8 mouse cellular contexts compared by ENCODE assay signal in genomic region chrX:36328271-36329039, GRCm38 (mm10). TPM values are rescaled to one million over a fixed set of nuclear protein-coding genes. Genes with fewer than 3 reads are reported as not detected.
A peak's percentile ranks its signal among the peaks of the same experiment; 100 is the strongest.
DNase-seq lines count a peak whose midpoint lies in the region; ATAC-seq and TF ChIP-seq lines count a peak whose summit lies in the region.

TSS of gene Lonrf3 (plus strand) at chrX:36328353.

- peak; percentile 74 to 78 for DNase-seq in cerebellum, postnatal 36 days
- peak; percentile 84 for DNase-seq in gastrocnemius, adult 2 months
- DNase-seq in layer of hippocampus, postnatal 36 days, result peak; percentile 74 to 76
- peak; percentile 78 for DNase-seq in lung, postnatal 10 days
- DNase-seq in ovary, postnatal 10 days (ENCODE audit: low spot score), result peak; percentile 49
- peak; percentile 54 for DNase-seq in urinary bladder, adult 2 months (ENCODE audit: low spot score)

- H3K4me3 ChIP-seq in gastrocnemius, adult 2 months, result peak within 1 kb of the TSS; percentile 80
- peak within 1 kb of the TSS; percentile 49 for H3K4me3 ChIP-seq in hindbrain, embryonic 15.5 days

- H3K27me3 ChIP-seq in hindbrain, embryonic 15.5 days, result no peaks in the 10 kb centered on the region

- H3K27ac ChIP-seq in gastrocnemius, adult 2 months, result peak within 1 kb of the TSS; percentile 72
- H3K27ac ChIP-seq in hindbrain, embryonic 15.5 days (replicated peaks), result no peak within 1 kb of the TSS

- peak within 1 kb of the TSS; percentile 94 for H3K4me2 ChIP-seq in hindbrain, embryonic 15.5 days

- peaks cover 10% of the 10 kb centered on the region; the same call in 1 of the 2 replicates for H3K4me1 ChIP-seq in hindbrain, embryonic 15.5 days (replicated peaks)

- intact Hi-C loops in gastrocnemius, adult 2 months (cut with DNase I), result loop anchor here (5.0 kb wide), 1 partner anchor 101 kb away; no protein-coding TSS in a partner anchor

- TF ChIP-seq CTCF in gastrocnemius, adult 2 months (IDR thresholded peaks at IDR 0.05), result no peak

- WGBS in hindbrain, embryonic 15.5 days, result 23% methylated on average over 68 of the region's 68 CpGs

- H3K9ac ChIP-seq in hindbrain, embryonic 15.5 days, result no peak within 1 kb of the TSS; the same call in none of the 2 replicates

- no peaks in the 10 kb centered on the region for H3K9me3 ChIP-seq in hindbrain, embryonic 15.5 days

- peak; percentile 81 for ATAC-seq in activated CD4-positive, CD25-positive, alpha-beta regulatory T cell, adult 4 months
- peak; percentile 80 for ATAC-seq in hindbrain, embryonic 15.5 days (ENCODE audit: low FRiP score, low read depth)

- H3K36me3 ChIP-seq in hindbrain, embryonic 15.5 days, result no peaks in the 10 kb centered on the region

RNA-seq across cellular contexts. Expression of gene Lonrf3, which starts in this region (rescaled TPM):
- polyA plus RNA-seq in activated CD4-positive, CD25-positive, alpha-beta regulatory T cell, adult 4 months (2017; shearing (Covaris generic)), result not detected
- 1 to 10 TPM; 1.4 to 1.6 TPM for total RNA-seq in gastrocnemius, adult 2 months (2021)
- 0.34 and 0.41 TPM in 2 replicates for polyA plus RNA-seq in hindbrain, embryonic 15.5 days (2015; fragmentation: Nextera tagmentation; extraction: Ambion mirVana)
- 10 to 100 TPM; 26.0 to 29.2 TPM for total RNA-seq in layer of hippocampus, postnatal 36 days (2021)
- 2.1 and 2.2 TPM in 2 replicates for polyA plus RNA-seq in urinary bladder, adult 2 months (2012; rRNA removed)

Comparison
In these comparisons a context has a peak if more than half of its experiments do, and no peak if none do; other contexts are left out.
1. RNA of gene Lonrf3 (total RNA-seq): 26.0 to 29.2 TPM in layer of hippocampus, postnatal 36 days; 1.4 to 1.6 TPM in gastrocnemius, adult 2 months; every median in the first group is over 10 times any median in the second.
2. Peak in ATAC-seq in activated CD4-positive, CD25-positive, alpha-beta regulatory T cell, adult 4 months; RNA of the gene not detected or under 1 TPM.
3. Peak in ATAC-seq, H3K4me3 ChIP-seq and H3K4me2 ChIP-seq in hindbrain, embryonic 15.5 days; RNA of the gene not detected or under 1 TPM.
4. Peak in every context shown above with its lines, with median percentiles within 50 percentile points of each other: DNase-seq.